15 mouse cellular contexts compared by ENCODE assay signal in genomic region chr4:155559454-155559853, GRCm38 (mm10). TPM values are rescaled to one million over a fixed set of nuclear protein-coding genes. Genes with fewer than 3 reads are reported as not detected.
DNase-seq lines count a peak whose midpoint lies in the region; ATAC-seq lines count a peak whose summit lies in the region.
"Had no signal": no experiment of that assay in that cellular context is flagged by ENCODE, and none has a peak within 500 bp of the region (broad histone marks: within the 10 kb centered on the region; RNA-seq: fewer than 3 reads in every experiment).

No protein-coding gene starts in this region.

- intact Hi-C loops in heart, postnatal 36 days (cut with DNase I): loop anchor here (5.0 kb wide), 1 partner anchor 42 kb away; no protein-coding TSS in a partner anchor

- H3K27ac ChIP-seq in heart, embryonic 15.5 days: peak overlapping the region; percentile 33
- H3K27ac ChIP-seq in liver, embryonic 11.5 days (ENCODE audit: low read depth, low read length): peak overlapping the region; percentile 35
- H3K27ac ChIP-seq: embryonic facial prominence, embryonic 12.5 days; forebrain, embryonic 12.5 days; limb, embryonic 13.5 days had no signal

- peaks cover 50% of the 10 kb centered on the region for H3K36me3 ChIP-seq in heart, embryonic 15.5 days
- peaks cover 36% of the 10 kb centered on the region for H3K36me3 ChIP-seq in liver, embryonic 11.5 days (ENCODE audit: control insufficient read depth, insufficient read depth, low read length)

- H3K27me3 ChIP-seq in heart, embryonic 15.5 days: no peaks in the 10 kb centered on the region
- no peaks in the 10 kb centered on the region for H3K27me3 ChIP-seq in liver, embryonic 11.5 days (replicated peaks; ENCODE audit: control insufficient read depth, insufficient read depth, low read length)
- H3K27me3 ChIP-seq: embryonic facial prominence, embryonic 12.5 days; forebrain, embryonic 12.5 days; hindbrain, embryonic 12.5 days; limb, embryonic 13.5 days had no signal

- no peak overlapping the region for H3K9ac ChIP-seq in heart, embryonic 15.5 days
- no peak overlapping the region for H3K9ac ChIP-seq in liver, embryonic 11.5 days (ENCODE audit: low read depth, low read length)
- H3K9ac ChIP-seq: embryonic facial prominence, embryonic 12.5 days; forebrain, embryonic 12.5 days; hindbrain, embryonic 12.5 days; limb, embryonic 13.5 days had no signal

- ATAC-seq in heart, embryonic 15.5 days (replicated peaks; ENCODE audit: insufficient number of reproducible peaks, insufficient read depth, low FRiP score, low read depth): no peak
- no peak for ATAC-seq in liver, embryonic 11.5 days (replicated peaks; ENCODE audit: low FRiP score)

- peaks cover 41% of the 10 kb centered on the region for H3K4me1 ChIP-seq in heart, embryonic 15.5 days (replicated peaks)
- peaks cover 41% of the 10 kb centered on the region for H3K4me1 ChIP-seq in liver, embryonic 11.5 days (replicated peaks; ENCODE audit: control insufficient read depth, insufficient read depth, low read length)

- no peaks in the 10 kb centered on the region for H3K9me3 ChIP-seq in heart, embryonic 15.5 days (replicated peaks)
- H3K9me3 ChIP-seq in liver, embryonic 11.5 days (ENCODE audit: control insufficient read depth, low read length): no peaks in the 10 kb centered on the region
- H3K9me3 ChIP-seq: embryonic facial prominence, embryonic 12.5 days; forebrain, embryonic 12.5 days; hindbrain, embryonic 12.5 days; limb, embryonic 13.5 days had no signal

- DNase-seq in heart, postnatal 36 days: no peak
- peak; percentile 53 for DNase-seq in spleen, postnatal 36 days (ENCODE audit: low spot score in 2 of 2)
- DNase-seq in spleen, postnatal 4 days (ENCODE audit: low spot score in 2 of 2): no peak
- no peak for DNase-seq in liver, embryonic 11.5 days (ENCODE audit: low spot score)
- DNase-seq in adrenal gland, postnatal 14 days: no peak
- no peak for DNase-seq in layer of hippocampus, adult 8-10 months (ENCODE audit: low spot score in 2 of 2)
- DNase-seq in gastrocnemius, postnatal 10 days: no peak
- DNase-seq: cerebellum, adult 9-10 months; gastrocnemius, postnatal 14 days; kidney, adult 18-20 months had no signal

- H3K4me3 ChIP-seq in heart, embryonic 15.5 days: no peak overlapping the region
- H3K4me3 ChIP-seq in liver, embryonic 11.5 days (ENCODE audit: low read depth, low read length): no peak overlapping the region
- H3K4me3 ChIP-seq: embryonic facial prominence, embryonic 12.5 days; forebrain, embryonic 12.5 days; hindbrain, embryonic 12.5 days; limb, embryonic 13.5 days had no signal

- H3K4me2 ChIP-seq in heart, embryonic 15.5 days: no peak overlapping the region
- no peak overlapping the region for H3K4me2 ChIP-seq in liver, embryonic 11.5 days
- H3K4me2 ChIP-seq: embryonic facial prominence, embryonic 12.5 days; forebrain, embryonic 12.5 days; hindbrain, embryonic 12.5 days; limb, embryonic 13.5 days had no signal

- 57% methylated on average over 6 of the region's 6 CpGs for WGBS in heart, embryonic 15.5 days
- 39% methylated on average over 6 of the region's 6 CpGs for WGBS in liver, embryonic 11.5 days

RNA-seq across cellular contexts. Expression of gene Nadk, which starts 2.7 kb away (rescaled TPM):
- polyA plus RNA-seq in heart, embryonic 15.5 days (2015; fragmentation: Nextera tagmentation; extraction: Ambion mirVana): 40.9 and 55.3 TPM in 2 replicates
- 10 to 100 TPM; 26.2 to 28.1 TPM for total RNA-seq in heart, postnatal 36 days (2021)
- 117 and 128 TPM in 2 replicates for polyA plus RNA-seq in liver, embryonic 11.5 days (2014; fragmentation: Nextera tagmentation; extraction: Ambion mirVana)
- 206 and 214 TPM in 2 replicates for total RNA-seq in adrenal gland, postnatal 14 days (2021)
- total RNA-seq in layer of hippocampus, adult 8-10 months (2022): 10 to 100 TPM; 52.2 to 69.2 (median 59.6) TPM
- 10 to 100 TPM; 20.8 to 25.2 TPM for total RNA-seq in gastrocnemius, postnatal 10 days (2021)

RNA-seq across cellular contexts. Expression of gene Slc35e2, which starts 41.8 kb away (rescaled TPM):
- 5.8 and 6.7 TPM in 2 replicates for polyA plus RNA-seq in heart, embryonic 15.5 days (2015; fragmentation: Nextera tagmentation; extraction: Ambion mirVana)
- 1 to 10 TPM; 6.7 to 8.1 TPM for total RNA-seq in heart, postnatal 36 days (2021)
- 13.4 and 14.5 TPM in 2 replicates for polyA plus RNA-seq in liver, embryonic 11.5 days (2014; fragmentation: Nextera tagmentation; extraction: Ambion mirVana)
- 25.8 and 30.1 TPM in 2 replicates for total RNA-seq in adrenal gland, postnatal 14 days (2021)
- total RNA-seq in layer of hippocampus, adult 8-10 months (2022): 10 to 100 TPM; 36.1 to 48.6 (median 42.5) TPM
- total RNA-seq in gastrocnemius, postnatal 10 days (2021): 1 to 10 TPM; 6.5 to 8.6 TPM

Comparison
In these comparisons a context has a peak if more than half of its experiments do, and no peak if none do; other contexts are left out.
1. DNase-seq: peak in spleen, postnatal 36 days (2 of 2); none in heart, postnatal 36 days (0 of 2), spleen, postnatal 4 days (0 of 2), liver, embryonic 11.5 days (single experiment), adrenal gland, postnatal 14 days (single experiment), layer of hippocampus, adult 8-10 months (0 of 2) and gastrocnemius, postnatal 10 days (single experiment).